Mouse (Mus musculus): ENCODE results near the gene Rreb1.
A peak's percentile ranks its signal among the peaks of the same experiment; 100 is the strongest.

Gene Rreb1

DNA sequence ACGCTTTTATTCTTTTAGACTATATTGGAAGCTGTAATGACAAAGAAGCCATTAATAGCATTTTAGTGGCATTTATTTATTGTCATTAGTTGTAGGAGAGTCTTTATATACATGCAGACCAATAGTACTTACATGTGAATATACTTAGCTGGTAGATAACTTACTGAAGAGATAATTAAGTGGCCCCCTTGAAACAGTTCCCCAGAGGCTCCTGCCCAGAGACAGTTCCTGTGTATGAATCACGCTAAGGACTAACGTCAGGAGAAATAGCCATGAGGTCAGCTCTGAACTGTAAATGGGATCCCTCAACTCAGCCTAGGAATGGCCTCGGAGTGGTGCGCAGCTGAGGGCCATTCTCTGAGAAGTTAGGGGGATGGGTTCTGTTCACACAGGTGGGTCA lies 73.4 kb downstream of the Rreb1 start:
- DNase-seq (ENCODE audit: low spot score in 2 of 2) = no peak

DNA sequence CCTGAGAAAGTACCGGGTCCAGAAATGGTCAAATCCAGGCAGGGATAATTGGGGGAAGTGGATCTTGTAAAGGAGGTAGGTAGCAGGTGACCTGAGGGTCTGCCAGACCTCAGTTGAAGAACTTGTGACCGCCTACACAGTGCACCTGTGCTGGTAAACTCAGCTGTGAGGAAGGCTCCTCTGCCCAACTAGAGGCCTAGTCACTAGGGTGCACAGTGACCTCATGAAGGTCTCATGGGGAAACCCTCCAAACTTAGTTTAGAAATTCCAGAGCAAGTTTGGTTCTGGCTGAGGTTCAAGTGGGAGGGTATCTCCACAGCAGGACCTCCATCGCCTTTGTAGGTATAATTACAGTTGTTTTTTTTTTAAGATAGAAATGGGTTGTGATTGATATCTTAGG lies 74.7 kb downstream of the Rreb1 start:
- DNase-seq (ENCODE audit: low spot score in 2 of 2) = no peak

DNA sequence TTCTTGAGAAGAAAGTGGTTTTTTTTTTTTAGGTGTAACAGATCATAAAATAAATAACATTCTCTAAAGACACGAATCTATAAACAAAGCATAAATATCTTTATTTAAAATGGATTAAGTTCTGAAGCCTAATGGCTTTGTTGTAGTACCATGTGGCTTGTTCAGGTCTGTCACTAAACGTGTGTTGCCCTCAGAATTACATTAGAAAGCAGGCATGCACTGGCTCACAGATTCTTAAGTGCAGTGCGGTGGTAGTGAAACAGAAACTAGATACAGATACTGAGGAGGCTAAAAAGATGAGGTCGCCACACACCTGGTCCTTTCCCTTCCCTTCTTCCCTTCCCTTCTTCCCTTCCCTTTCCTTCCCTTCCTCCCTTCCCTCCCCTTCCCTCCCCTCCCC lies 75.2 kb downstream of the Rreb1 start:
- no peak for DNase-seq (ENCODE audit: low spot score in 2 of 2)

DNA sequence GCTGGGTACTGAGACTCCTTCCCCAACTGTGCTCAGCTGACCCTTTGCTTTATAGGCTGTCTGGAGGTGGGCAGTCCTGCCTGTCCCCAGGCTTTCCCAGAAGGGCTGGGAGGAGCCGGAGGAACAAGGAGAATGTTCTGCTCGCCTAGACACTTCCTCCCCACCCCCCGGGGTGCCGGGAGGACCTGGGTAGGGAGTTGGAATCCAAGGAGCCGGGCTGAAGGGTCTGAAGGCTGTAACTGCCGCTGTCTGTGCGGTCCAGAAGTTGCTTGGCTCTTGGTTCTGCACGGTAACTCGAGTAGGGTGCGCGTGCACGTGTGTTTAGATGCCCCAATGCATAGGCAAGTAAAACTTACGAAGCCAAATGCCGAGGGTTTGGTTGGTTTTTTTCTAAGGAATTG lies 75.8 kb downstream of the Rreb1 start:
- peak; percentile 67 to 68 for DNase-seq (ENCODE audit: low spot score in 2 of 2)

DNA sequence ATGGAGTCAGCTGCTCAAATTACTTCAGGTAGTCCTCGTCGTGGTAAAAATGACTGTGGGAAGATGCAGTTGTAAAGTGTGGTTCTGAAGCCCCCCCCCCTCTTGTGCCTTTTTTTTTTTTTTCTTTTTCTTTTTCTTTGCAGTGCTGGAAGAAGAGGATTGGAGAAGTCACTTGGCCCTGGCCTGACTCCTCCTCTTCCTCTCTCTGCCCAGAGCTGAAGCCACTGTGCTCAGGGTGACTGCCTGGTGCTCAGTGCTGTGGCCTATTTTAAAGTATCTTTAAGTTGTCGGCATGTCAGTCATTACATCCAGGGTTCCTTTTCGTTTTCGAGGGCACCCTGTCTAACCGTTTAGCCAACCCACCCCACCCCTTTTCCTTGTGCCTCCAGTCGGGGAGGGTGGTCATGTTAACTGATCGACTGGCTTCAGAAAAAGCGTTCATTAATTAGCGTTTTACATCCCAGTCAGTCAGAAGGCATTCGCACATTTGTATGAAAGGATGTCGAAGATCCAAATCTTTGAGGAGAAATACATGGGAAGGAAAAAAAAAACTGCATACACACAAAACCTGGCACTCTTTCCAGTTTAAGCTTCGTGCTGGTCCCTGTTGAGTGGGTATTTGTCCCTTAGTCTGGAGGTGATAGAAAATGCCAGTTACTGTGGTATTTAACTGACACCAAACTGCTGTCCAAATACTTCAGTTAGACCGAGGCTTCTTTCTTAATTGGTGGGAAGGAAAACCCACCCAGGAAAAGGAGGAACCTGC lies 76.4 kb downstream of the Rreb1 start:
- peak in 1 of 2 experiments; percentile 47 for DNase-seq (ENCODE audit: low spot score in 2 of 2)

DNA sequence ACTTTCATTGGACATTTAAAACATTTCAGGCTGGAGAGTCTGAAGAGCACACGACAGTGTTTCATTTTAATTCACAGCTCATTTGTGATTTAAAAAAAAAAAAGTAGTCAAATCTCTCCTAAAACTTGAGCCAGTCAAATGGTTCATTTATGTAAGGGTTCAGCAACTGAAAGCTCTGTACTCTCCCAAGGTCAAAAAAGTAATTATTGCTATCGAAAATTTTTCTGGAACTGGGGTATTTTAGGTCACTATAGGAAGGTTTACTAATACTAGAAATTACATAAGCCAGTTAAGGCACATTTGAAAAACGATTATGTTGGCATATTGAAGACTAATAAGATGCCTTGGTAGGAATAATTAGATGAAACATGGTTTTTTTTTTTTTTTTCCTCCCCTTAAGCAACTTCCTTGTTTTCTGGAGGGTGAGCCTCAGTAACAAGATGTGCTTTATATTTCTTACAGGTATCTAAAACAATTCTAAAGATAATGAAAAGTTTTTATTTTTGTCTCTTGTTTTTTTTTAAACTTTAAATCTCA lies 77.1 kb downstream of the Rreb1 start:
- no peak for DNase-seq (ENCODE audit: low spot score in 2 of 2)

DNA sequence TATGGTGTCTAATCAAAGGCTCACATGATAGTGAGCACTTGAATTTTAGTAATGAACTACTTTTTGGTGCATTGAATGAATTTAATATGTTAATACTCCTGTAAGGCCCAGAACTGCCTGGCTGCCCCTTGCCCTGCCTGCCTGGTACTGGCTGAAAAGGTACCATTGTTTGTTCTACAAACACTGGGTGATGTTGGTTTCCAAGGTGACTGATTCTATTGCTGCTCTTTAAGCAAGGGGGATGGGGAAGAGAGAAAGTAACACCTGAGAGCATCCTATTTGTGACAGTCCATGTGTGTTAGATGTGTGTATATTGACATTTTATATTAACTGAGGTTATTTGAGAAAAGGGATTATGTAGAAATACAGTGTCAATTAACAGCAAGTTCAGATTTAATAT lies 77.6 kb downstream of the Rreb1 start:
- no peak for DNase-seq (ENCODE audit: low spot score in 2 of 2)

DNA sequence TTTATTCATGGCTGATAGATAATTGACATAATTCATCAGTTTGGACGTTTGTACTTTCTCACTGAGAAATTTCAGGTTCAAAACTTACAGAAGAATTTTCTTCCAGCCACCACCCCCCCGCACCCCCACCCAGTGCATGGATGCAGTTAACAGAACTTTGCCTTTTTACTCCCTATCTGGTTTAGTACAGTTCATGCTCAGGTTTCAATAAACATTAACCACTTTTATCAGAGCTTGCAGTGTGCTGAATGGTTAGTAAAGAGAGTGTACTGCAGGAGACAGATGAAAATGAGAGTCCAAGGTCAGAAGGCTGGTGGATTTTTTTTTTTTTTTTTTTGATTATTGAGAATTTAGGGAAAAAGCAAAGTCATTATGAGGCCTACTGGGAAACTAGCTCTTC lies 78.3 kb downstream of the Rreb1 start:
- DNase-seq (ENCODE audit: low spot score in 2 of 2) = no peak

DNA sequence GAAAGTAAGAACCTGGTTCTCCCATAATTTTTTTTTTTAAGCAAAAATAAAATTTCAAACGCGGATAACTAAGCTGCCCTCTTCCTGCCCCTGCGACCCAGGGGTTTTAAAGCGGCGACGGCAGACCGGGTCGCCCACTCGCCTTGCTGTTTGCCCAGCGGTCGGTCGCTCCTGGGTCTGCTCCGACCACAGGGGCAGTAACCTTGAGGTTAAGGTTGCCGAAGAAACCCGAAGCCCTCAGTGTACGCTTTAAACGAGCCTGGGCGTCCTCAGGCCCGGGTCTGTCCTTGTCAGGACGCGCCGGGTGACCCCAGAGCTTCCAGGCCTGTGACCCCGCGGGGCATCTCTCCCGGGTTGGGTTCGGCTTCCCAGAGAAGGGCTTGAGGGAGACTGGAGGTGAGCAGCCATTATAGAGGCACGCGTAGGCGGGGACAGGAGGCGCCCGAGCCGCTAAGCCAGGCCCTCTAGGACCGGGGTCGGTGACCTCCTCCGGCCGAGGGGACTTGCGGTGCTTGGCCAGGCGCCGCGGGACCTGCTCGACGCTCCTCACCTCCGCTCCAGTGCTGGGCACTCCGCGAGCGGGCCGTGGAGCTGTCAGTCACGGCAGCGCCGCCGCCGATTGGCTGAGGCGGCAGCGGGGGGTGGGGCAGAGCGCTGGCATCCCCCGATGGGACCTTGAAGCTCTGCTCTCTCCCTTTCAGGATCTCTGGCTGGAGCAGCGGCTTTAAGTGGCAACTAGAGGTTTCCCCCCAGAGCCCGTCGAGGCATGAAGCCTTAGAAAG lies 79.3 kb downstream of the Rreb1 start:
- peak; percentile 95 to 99 for DNase-seq (ENCODE audit: low spot score in 2 of 2)

DNA sequence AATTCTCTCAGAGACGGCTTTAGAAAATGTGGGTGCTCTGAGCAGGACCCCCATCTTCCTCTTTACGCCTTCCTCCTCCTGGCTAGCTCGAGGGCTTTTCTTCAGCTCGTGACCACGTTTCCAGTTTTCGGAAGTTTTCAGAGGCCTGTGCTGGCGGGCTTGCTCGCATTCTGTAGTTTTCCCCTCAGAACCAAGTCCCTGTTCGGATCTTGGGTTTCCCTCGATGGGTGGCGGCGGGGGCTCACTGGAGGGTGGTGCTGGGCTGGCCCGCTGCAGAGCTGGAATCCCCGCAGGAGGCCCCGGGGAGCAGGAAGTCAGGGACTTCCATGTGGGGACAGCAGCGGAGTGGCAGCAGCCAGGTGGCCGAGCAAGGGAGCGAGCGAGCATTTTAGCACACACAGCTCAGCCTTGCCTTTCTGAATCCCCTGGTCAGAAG lies 79.9 kb downstream of the Rreb1 start:
- DNase-seq (ENCODE audit: low spot score in 2 of 2) = peak in 1 of 2 experiments; percentile 63

DNA sequence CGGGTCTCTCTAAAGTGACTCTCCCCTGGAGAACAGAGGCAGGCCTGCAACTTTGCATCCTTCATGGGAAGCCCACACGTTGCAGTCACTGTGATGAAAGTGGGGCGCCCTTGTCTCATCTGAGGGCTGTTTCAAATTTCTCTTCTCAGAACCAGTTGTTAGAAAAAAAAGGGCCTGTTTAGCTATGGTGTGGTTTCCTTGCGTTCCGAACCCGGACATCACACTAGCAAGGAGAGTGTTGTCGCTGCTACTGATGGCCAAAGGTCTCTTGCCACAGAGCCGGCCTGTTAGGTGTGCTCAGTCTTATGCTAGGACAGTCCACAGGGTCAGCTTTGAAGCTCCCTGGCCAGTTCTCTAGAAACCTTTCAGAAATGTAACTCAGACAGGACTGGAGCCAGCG lies 80.3 kb downstream of the Rreb1 start:
- DNase-seq (ENCODE audit: low spot score in 2 of 2) = no peak

DNA sequence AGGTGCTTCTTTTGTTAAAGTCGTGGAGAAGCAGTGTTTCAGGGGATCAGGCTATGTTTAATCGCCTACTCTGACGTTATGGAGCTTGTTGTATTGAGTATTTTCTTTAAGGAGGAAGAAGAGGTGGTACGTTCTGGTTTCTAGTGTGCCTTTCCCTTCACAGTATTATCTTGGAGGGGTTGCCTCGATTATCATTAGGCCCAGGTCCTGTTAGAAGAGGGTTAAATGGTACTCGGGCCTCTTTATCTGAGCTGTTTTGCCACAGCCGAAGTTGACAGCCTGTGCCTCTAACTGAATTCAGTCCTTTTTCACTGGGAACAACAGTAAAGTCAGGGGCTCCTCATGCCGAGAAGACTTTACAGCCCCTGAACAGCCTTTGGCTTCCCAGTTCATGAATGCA lies 81.6 kb downstream of the Rreb1 start:
- DNase-seq (ENCODE audit: low spot score in 2 of 2) = no peak

DNA sequence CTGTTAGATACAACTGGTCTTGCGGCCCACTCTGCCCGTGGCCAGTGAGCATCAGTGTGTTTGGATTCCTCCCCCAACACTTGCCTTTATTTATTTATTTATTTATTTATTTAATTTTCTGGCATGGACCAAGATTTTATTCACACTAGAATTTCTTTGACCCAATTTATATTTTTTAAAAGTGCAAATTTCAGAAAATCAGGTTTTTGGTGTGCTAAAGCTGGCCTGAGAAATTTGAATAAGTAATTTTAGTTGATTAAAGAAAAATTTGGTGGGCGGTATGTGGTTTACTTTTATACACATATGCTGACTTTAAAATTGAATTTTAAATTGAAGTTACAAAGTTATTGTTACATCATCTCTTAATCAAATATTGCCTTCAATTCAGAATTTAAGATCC lies 82.0 kb downstream of the Rreb1 start:
- DNase-seq (ENCODE audit: low spot score in 2 of 2) = no peak

DNA sequence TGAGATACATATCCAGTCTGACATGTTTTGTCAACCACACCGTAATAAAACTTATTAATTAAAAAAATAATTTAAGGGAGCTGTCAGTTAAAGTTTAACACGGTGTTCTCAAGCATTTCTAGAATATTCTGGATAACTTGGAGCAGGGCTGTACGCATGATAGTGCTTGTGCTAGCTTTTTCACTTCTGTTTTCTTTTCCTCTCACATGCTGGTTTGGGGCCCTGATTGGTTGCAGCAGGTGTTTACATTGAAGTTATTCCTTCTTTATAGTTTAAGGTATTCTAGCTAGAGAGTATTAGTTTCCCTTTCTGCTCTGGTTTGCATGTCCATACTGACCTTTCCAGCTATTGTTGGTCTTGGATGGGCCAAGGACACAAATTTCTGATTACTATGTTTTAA lies 82.6 kb downstream of the Rreb1 start:
- no peak for DNase-seq (ENCODE audit: low spot score in 2 of 2)

DNA sequence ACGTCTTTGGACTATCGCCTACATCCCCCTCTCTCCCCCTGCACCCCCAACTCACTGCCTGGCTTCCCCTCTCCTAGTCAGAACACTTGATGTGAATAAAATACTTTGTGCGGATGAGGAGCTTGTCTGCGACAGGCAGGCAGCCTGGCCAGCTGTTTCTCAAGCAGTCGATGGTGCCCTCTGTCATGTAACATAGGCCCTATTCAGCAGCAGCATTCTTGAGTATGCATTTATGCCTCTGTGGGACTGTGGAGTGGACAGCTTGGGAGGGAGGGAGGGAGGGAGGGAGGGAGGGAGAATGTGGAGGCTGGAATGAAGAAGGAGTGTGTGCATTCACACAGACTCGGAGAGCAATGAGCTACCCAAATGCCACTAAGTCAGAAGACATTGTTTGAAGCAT lies 84.3 kb downstream of the Rreb1 start:
- no peak for DNase-seq (ENCODE audit: low spot score in 2 of 2)

DNA sequence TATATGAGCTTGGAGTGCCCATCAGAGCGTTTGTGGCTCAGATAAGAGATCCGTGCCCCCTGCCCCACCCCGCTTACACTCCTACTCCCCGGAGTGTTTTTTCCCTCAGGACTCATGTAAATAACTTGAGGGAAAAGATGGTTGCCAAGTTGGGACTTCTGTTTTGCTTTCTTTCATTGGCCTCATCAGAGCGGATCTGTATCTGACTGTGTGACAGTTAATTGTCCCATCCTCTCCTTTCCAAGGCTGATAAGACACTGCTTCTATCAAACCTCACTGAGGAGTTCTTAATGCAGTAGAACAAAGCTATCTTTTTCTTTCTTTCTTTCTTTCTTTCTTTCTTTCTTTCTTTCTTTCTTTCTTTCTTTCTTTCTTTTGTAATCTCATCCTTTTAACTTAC lies 85.4 kb downstream of the Rreb1 start:
- DNase-seq (ENCODE audit: low spot score in 2 of 2) = no peak

DNA sequence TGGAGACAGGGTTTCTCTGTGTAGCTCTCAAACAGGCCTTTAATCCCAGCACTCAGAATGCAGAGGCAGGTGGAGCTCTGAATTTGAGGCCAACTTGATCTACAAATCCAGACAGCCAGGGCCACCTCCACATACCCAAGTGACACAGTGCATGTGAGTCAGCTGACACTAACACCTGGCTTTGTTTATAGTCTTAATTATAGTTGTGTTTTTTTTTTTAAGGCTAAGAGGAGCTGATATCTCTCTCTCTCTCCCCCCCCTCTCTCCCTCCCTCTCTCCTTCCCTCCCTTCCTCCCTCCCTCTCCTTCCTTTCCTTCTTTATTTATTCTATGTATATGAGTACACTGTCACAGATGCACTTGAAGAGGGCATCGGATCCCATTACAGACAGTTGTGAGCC lies 86.5 kb downstream of the Rreb1 start:
- DNase-seq (ENCODE audit: low spot score in 2 of 2) = no peak

DNA sequence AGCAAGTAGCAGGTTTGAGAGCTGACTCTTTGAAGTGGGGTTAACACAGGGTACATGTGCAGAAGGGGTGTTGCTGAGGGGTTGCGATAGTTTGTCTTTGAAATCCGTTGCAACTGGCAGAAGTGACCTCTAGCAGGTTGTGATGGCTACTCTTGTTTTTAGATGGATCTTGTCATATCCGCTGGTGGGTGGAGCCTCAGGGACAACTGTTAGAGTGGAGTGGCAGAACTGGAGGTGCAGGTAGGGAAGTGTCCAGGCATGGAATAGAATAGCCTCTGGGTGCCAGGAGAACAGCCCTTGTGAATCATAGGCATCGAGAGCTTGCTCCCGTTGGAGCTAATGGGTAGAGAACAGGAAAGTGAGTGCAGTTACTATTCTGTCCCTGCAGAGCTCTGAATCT lies 88.1 kb downstream of the Rreb1 start:
- no peak for DNase-seq (ENCODE audit: low spot score in 2 of 2)

DNA sequence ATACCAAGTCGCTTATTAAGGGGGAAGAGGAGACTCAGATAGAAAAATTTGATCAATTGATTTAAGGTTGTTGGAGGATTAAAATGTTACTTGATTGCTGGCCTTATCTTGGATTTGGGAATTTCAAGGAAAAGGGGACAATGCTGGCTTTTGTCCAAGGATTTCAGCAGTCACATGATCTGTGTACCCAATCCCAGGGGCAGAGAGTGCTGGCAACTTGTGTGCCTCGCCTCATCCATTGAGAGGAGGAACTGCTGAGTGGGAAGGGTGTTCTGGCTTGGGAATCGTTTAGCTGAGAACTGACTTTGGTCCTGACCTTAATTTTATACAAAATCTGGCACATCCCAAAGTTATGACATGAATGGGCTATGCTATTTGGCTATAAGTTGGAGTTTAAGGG lies 88.6 kb downstream of the Rreb1 start:
- DNase-seq (ENCODE audit: low spot score in 2 of 2) = no peak

DNA sequence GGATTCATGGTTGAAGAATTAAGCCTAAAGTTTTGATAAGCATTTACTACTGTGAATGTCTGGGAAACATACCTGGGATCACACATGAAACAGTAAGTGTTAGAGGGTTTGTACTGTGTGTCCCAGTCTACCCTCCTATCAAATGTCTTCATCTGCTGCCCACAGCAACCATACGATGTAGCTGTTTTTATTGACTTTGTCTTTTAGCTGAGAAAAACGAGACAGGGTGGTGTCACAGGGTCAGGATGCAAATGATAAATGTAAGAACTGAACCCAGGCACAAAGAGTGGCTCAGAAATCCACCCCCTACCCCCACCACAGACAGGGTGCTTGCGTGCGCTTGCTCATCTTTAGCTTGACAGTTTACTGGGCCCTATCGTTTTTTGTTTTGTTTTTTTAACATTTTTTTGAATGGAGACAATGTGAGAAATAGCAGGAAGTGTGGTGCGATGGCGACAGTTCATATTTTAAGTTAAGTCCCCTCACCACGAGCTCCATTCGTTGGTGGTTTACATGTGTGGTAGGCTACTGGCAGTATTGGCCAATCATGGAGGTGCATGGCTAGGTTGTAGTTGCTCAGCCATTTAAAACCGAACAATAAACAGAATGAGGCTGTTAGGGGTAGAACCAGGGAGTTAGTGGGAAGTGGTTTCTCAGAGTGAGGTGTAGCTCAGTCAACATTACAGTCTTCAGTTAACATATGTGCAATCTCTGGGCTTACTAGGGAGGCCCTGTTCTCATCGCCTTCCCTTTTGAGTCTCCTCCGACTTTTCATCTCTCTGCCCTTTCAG lies 92.1 kb downstream of the Rreb1 start:
- no peak for DNase-seq (ENCODE audit: low spot score in 2 of 2)

DNA sequence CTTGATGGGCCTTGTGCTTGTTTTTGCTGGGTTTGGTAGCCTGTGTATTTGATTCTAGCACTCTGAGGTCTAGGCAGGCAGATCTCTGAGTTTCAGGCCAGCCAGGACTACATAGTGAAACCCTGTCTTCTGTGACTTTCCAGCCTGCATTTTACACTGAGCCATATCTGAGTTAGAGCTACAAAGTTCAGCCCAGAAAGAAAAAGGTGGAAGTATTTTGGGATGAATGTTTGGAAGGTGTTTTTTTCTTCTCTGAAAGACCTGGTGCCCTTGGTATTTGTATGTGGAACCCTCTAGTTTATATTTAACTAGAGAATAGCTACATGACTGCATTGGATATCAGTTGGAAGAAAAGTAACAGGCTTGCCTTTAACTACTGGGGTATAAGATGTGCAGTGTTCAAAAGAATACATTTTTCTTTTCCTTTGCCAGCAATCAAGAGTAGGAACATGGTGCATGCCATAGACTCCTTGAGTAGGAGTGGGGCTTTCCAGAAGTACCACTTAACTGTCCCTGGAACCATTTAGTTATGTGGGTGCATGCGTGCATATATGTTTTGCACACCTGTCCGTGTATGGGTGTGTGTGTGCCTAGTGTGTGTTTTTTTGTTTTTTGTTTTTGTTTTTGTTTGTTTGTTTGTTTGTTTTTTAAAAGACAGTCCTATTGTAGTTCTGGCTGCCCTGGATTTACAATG lies 94.1 kb downstream of the Rreb1 start:
- no peak for DNase-seq (ENCODE audit: low spot score in 2 of 2)
